Mouse (Mus musculus): ENCODE measurements around the gene Atp5d. TPM values are rescaled to one million over a fixed set of nuclear protein-coding genes. Genes with fewer than 3 reads are reported as not detected.
A peak's percentile ranks its signal among the peaks of the same experiment; 100 is the strongest.

Atp5d gene
- polyA plus RNA-seq, 1 experiment from 2014 or later: 529 TPM

- Histone ChIP-seq H3K27me3 (ENCODE audit: insufficient read depth, low read length) (peaks cover 48% of the 10 kb centered on the region), H3K9me3 (ENCODE audit: low read depth, low read length) (no peaks in the 10 kb centered on the region), H3K4me3 (ENCODE audit: low read depth, low read length) (no peak overlapping the region), H3K4me1 (ENCODE audit: insufficient read depth) (peaks cover 5% of the 10 kb centered on the region; the same call in 1 of the 2 replicates), H3K27ac (ENCODE audit: low read depth) (no peak overlapping the region), H3K9ac (no peak overlapping the region), H3K4me2 (no peak overlapping the region), H3K36me3 (ENCODE audit: insufficient read depth) (peaks cover 22% of the 10 kb centered on the region)
- no peak for TF ChIP-seq CTCF (IDR thresholded peaks at IDR 0.05; ENCODE audit: low read depth)
- no peak for DNase-seq
- no peak for ATAC-seq (ENCODE audit: insufficient read depth)
- whole genome bisulfite sequencing: 79% methylated on average over 1 of the region's 1 CpGs
Observed at GRCm38 (mm10) chr10:80135641-80136040, 2.8 kb upstream of the Atp5d start.

DNA sequence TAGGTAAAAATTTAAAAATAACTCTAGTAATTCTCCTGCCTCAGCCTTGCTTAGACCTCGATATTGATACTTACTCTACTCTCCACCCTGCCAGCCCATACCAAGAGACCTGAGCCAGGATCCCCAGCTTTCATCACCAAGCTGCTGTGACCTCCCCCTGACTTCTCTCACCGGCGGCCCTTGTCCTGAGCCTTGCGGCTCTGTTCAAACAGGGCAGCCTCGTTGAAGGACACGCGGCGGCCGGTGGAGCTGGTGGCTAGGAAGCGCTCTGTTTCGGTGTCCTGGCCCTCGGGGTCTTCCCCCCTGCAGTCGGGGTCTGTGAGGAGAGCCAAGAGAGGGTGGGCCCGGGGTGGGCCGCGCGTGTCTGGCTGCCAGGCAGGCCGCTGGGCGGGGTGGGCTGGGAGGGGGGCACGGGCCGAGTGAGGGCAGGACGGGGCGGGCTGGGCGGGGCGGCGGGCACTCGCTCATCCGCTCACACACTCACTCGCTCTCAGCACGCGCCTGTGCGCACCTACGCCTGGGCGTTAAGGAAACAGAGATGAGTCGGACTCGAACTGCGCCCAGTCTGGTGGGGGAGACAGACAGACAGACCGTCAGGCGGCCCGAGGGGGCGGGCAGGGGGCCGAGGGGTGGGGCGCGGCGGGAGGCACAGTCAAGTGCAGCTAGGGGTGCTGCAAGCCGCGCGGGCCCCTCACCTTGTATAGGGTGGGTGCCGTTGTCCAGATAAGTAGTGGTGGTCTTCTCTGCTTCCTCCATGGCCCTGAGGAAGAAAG is 2.1 kb upstream of the Atp5d start:
- Histone ChIP-seq H3K27ac (ENCODE audit: low read depth) (peak overlapping the region; percentile 30; the same call in 1 of the 2 replicates), H3K4me1 (ENCODE audit: insufficient read depth) (peaks cover 5% of the 10 kb centered on the region; the same call in 1 of the 2 replicates), H3K36me3 (ENCODE audit: insufficient read depth) (peaks cover 14% of the 10 kb centered on the region), H3K4me3 (ENCODE audit: low read depth, low read length) (peak overlapping the region; percentile 67), H3K9ac (peak overlapping the region; percentile 36; the same call in 1 of the 2 replicates), H3K27me3 (ENCODE audit: insufficient read depth, low read length) (peaks cover 48% of the 10 kb centered on the region), H3K4me2 (peak overlapping the region; percentile 98), H3K9me3 (ENCODE audit: low read depth, low read length) (no peaks in the 10 kb centered on the region)
- WGBS: 17% methylated on average over 49 of the region's 49 CpGs
- DNase-seq (no peak), ATAC-seq (ENCODE audit: insufficient read depth) (no peak)
- TF ChIP-seq CTCF (IDR thresholded peaks at IDR 0.05; ENCODE audit: low read depth): no peak

- peak overlapping the region; percentile 36 for H3K9ac ChIP-seq
- peaks cover 5% of the 10 kb centered on the region; the same call in 1 of the 2 replicates for H3K4me1 ChIP-seq (ENCODE audit: insufficient read depth)
- WGBS: 4% methylated on average over 29 of the region's 29 CpGs
- H3K36me3 ChIP-seq (ENCODE audit: insufficient read depth): peaks cover 7% of the 10 kb centered on the region
- peaks cover 48% of the 10 kb centered on the region for H3K27me3 ChIP-seq (ENCODE audit: insufficient read depth, low read length)
- DNase-seq: peak; percentile 50
- peak overlapping the region; percentile 98 for H3K4me2 ChIP-seq
- peak overlapping the region; percentile 67 for H3K4me3 ChIP-seq (ENCODE audit: low read depth, low read length)
- no peak for TF ChIP-seq CTCF (IDR thresholded peaks at IDR 0.05; ENCODE audit: low read depth)
- peak overlapping the region; percentile 55; the same call in 1 of the 2 replicates for H3K27ac ChIP-seq (ENCODE audit: low read depth)
- ATAC-seq (ENCODE audit: insufficient read depth): no peak
- H3K9me3 ChIP-seq (ENCODE audit: low read depth, low read length): no peaks in the 10 kb centered on the region
Observed at GRCm38 (mm10) chr10:80136952-80137625, 1.3 kb upstream of the Atp5d start.

DNA sequence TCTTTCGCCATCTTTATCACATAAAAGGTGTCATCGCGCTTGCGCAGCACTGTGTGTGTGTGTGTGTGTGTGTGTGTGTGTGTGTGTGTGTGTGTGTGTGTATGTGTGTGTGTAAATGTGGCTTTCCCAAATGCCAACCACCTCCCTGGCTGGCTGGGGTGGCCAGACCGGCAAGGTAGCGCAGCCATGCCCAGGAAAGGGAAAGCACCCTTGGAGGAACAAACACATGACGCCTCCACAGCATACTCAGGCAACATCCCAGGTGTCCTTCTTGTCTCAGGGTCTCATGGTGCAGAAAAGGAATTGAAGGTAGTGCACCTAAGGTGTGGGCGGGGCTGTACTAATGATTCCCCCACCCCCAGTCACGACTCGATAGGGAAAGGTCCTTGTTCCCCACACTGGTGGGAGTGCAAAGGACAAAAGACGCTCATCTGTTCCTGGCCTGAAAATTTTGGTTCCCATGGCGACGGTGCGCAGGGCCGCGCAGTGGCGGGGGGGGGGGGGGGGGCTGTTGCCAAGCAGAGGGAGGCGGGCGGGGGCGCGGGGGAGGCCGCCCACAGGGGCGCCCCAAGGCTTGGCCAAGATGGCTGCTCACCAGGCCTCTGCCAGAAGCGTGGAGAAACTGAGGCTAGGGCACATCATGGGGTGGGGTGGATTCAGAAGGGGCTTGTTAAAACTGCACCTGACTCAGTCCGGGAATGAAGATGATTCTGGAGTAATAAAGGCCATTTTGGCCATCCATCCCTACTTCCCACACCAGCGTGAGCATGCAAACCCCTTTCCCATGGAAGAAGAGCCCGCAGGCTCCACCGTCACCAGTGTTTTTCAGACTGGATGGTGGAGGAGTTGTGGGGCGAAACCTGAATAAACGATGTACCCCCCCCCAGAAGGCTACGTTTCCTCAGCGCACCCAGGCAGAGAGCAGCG is 543 bp upstream of the Atp5d start:
- Histone ChIP-seq H3K4me1 (ENCODE audit: insufficient read depth) (peaks cover 7% of the 10 kb centered on the region; the same call in 1 of the 2 replicates), H3K4me2 (peak overlapping the region; percentile 98), H3K9ac (peak overlapping the region; percentile 69), H3K27me3 (ENCODE audit: insufficient read depth, low read length) (peaks cover 48% of the 10 kb centered on the region), H3K27ac (ENCODE audit: low read depth) (peak overlapping the region; percentile 69), H3K36me3 (ENCODE audit: insufficient read depth) (0 out of 2 replicates have a peak, but pooled peaks cover 3% of the 10 kb centered on the region), H3K9me3 (ENCODE audit: low read depth, low read length) (no peaks in the 10 kb centered on the region), H3K4me3 (ENCODE audit: low read depth, low read length) (peak overlapping the region; percentile 67)
- ATAC-seq (ENCODE audit: insufficient read depth) (no peak), DNase-seq (peak; percentile 24)
- WGBS: 5% methylated on average over 26 of the region's 33 CpGs
- TF ChIP-seq CTCF (IDR thresholded peaks at IDR 0.05; ENCODE audit: low read depth): no peak

DNA sequence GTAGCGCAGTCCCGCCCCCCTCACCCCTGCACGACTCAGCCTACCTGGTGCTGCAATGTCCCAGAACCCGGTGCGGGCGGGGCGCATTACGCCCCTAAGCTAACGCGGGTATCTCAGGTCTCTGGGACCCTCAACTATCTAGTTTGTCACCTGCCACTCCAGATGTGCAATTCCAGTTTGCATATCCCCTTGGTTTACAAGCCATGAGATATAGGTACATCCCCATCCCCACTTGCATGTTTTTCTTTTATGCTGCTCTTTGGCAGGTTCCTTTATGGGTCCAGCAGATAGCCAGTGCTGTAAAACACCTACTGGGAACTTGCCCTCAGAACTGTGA is 975 bp downstream of the Atp5d start:
- H3K4me1 ChIP-seq (ENCODE audit: insufficient read depth): peaks cover 9% of the 10 kb centered on the region; the same call in 1 of the 2 replicates
- peaks cover 48% of the 10 kb centered on the region for H3K27me3 ChIP-seq (ENCODE audit: insufficient read depth, low read length)
- peak overlapping the region; percentile 67 for H3K4me3 ChIP-seq (ENCODE audit: low read depth, low read length)
- no peak overlapping the region for H3K27ac ChIP-seq (ENCODE audit: low read depth)
- DNase-seq: no peak
- ATAC-seq (ENCODE audit: insufficient read depth): no peak
- H3K36me3 ChIP-seq (ENCODE audit: insufficient read depth): peaks cover 10% of the 10 kb centered on the region
- no peaks in the 10 kb centered on the region for H3K9me3 ChIP-seq (ENCODE audit: low read depth, low read length)
- peak overlapping the region; percentile 69 for H3K9ac ChIP-seq
- WGBS: under 1% methylated on average over 10 of the region's 10 CpGs
- H3K4me2 ChIP-seq: peak overlapping the region; percentile 98
- TF ChIP-seq CTCF (IDR thresholded peaks at IDR 0.05; ENCODE audit: low read depth): no peak

GRCm38 (mm10) chr10:80139975-80140665 is 1.7 kb downstream of the Atp5d start:
- peaks cover 17% of the 10 kb centered on the region for H3K36me3 ChIP-seq (ENCODE audit: insufficient read depth)
- no peak overlapping the region for H3K4me3 ChIP-seq (ENCODE audit: low read depth, low read length)
- H3K9ac ChIP-seq: no peak overlapping the region
- H3K4me2 ChIP-seq: peak overlapping the region; percentile 98
- TF ChIP-seq CTCF (IDR thresholded peaks at IDR 0.05; ENCODE audit: low read depth): no peak
- peaks cover 48% of the 10 kb centered on the region for H3K27me3 ChIP-seq (ENCODE audit: insufficient read depth, low read length)
- peaks cover 9% of the 10 kb centered on the region; the same call in 1 of the 2 replicates for H3K4me1 ChIP-seq (ENCODE audit: insufficient read depth)
- WGBS: 73% methylated on average over 11 of the region's 11 CpGs
- no peaks in the 10 kb centered on the region for H3K9me3 ChIP-seq (ENCODE audit: low read depth, low read length)
- 0 out of 2 replicates have a peak overlapping the region, but pooled peaks have one; percentile 12 for H3K27ac ChIP-seq (ENCODE audit: low read depth)
- DNase-seq (no peak), ATAC-seq (ENCODE audit: insufficient read depth) (no peak)
